Mouse (Mus musculus): Measurements from ENCODE around the gene Nrp2. TPM values are rescaled to one million over a fixed set of nuclear protein-coding genes. Genes with fewer than 3 reads are reported as not detected.
A peak's percentile ranks its signal among the peaks of the same experiment; 100 is the strongest.

The Nrp2 gene
- total and polyA plus RNA-seq, 2 experiments from 2014 or later, result 5.2 to 20.2 TPM

- no peak for TF ChIP-seq CTCF (IDR thresholded peaks at IDR 0.05; ENCODE audit: low read depth)
- no peak for TF ChIP-seq EP300 (IDR thresholded peaks at IDR 0.05; ENCODE audit: low read depth)
- no peak overlapping the region for H3K4me2 ChIP-seq (ENCODE audit: low read depth, low read length)
- 50% methylated on average over 4 of the region's 4 CpGs for WGBS
- no peaks in the 10 kb centered on the region for H3K27me3 ChIP-seq (ENCODE audit: control insufficient read depth, insufficient read depth, low read length)
- DNase-seq (ENCODE audit: low spot score) (no peak), ATAC-seq (ENCODE audit: insufficient read depth, low read depth) (peak; percentile 55; the same call in 1 of the 2 replicates)
- peaks cover 6% of the 10 kb centered on the region; the same call in 1 of the 2 replicates for H3K4me1 ChIP-seq (ENCODE audit: control insufficient read depth, insufficient read depth)
- H3K9ac ChIP-seq (replicated peaks; ENCODE audit: low read depth, low read length), result no peak overlapping the region
- no peak overlapping the region for H3K27ac ChIP-seq (ENCODE audit: low read depth)
- H3K9me3 ChIP-seq (replicated peaks; ENCODE audit: control insufficient read depth, low read length), result no peaks in the 10 kb centered on the region
- no peaks in the 10 kb centered on the region for H3K36me3 ChIP-seq (replicated peaks; ENCODE audit: control insufficient read depth, insufficient read depth, low read length)
- no peak overlapping the region for H3K4me3 ChIP-seq (ENCODE audit: low read depth, low read length)
These were observed 24.3 kb upstream of the Nrp2 start for GRCm38 (mm10) chr1:62678611-62679344.

GRCm38 (mm10) chr1:62679466-62679865 is 23.6 kb upstream of the Nrp2 start:
- Histone ChIP-seq H3K27me3 (ENCODE audit: control insufficient read depth, insufficient read depth, low read length) (no peaks in the 10 kb centered on the region), H3K4me1 (ENCODE audit: control insufficient read depth, insufficient read depth) (peaks cover 6% of the 10 kb centered on the region; the same call in 1 of the 2 replicates), H3K4me3 (ENCODE audit: low read depth, low read length) (no peak overlapping the region), H3K27ac (ENCODE audit: low read depth) (no peak overlapping the region), H3K9ac (replicated peaks; ENCODE audit: low read depth, low read length) (no peak overlapping the region), H3K9me3 (replicated peaks; ENCODE audit: control insufficient read depth, low read length) (no peaks in the 10 kb centered on the region), H3K4me2 (ENCODE audit: low read depth, low read length) (no peak overlapping the region), H3K36me3 (replicated peaks; ENCODE audit: control insufficient read depth, insufficient read depth, low read length) (no peaks in the 10 kb centered on the region)
- DNase-seq (ENCODE audit: low spot score), result no peak
- no peak for ATAC-seq (ENCODE audit: insufficient read depth, low read depth)
- TF ChIP-seq EP300 (IDR thresholded peaks at IDR 0.05; ENCODE audit: low read depth), result no peak
- no peak for TF ChIP-seq CTCF (IDR thresholded peaks at IDR 0.05; ENCODE audit: low read depth)
- WGBS, result 73% methylated on average over 2 of the region's 2 CpGs

- ATAC-seq (ENCODE audit: insufficient read depth, low read depth) (no peak), DNase-seq (ENCODE audit: low spot score) (no peak)
- no peaks in the 10 kb centered on the region for H3K27me3 ChIP-seq (ENCODE audit: control insufficient read depth, insufficient read depth, low read length)
- H3K4me1 ChIP-seq (ENCODE audit: control insufficient read depth, insufficient read depth), result peaks cover 6% of the 10 kb centered on the region; the same call in 1 of the 2 replicates
- WGBS, result 68% methylated on average over 21 of the region's 21 CpGs
- no peaks in the 10 kb centered on the region for H3K36me3 ChIP-seq (replicated peaks; ENCODE audit: control insufficient read depth, insufficient read depth, low read length)
- H3K9me3 ChIP-seq (replicated peaks; ENCODE audit: control insufficient read depth, low read length), result no peaks in the 10 kb centered on the region
- H3K27ac ChIP-seq (ENCODE audit: low read depth), result no peak overlapping the region
- no peak overlapping the region for H3K9ac ChIP-seq (replicated peaks; ENCODE audit: low read depth, low read length)
- no peak overlapping the region for H3K4me2 ChIP-seq (ENCODE audit: low read depth, low read length)
- no peak overlapping the region for H3K4me3 ChIP-seq (ENCODE audit: low read depth, low read length)
- no peak for TF ChIP-seq CTCF (IDR thresholded peaks at IDR 0.05; ENCODE audit: low read depth)
- no peak for TF ChIP-seq EP300 (IDR thresholded peaks at IDR 0.05; ENCODE audit: low read depth)
These were observed 20.4 kb upstream of the Nrp2 start for GRCm38 (mm10) chr1:62682456-62683385.

- no peak overlapping the region for H3K4me2 ChIP-seq (ENCODE audit: low read depth, low read length)
- 83% methylated on average over 2 of the region's 2 CpGs for WGBS
- no peaks in the 10 kb centered on the region for H3K27me3 ChIP-seq (ENCODE audit: control insufficient read depth, insufficient read depth, low read length)
- H3K4me1 ChIP-seq (ENCODE audit: control insufficient read depth, insufficient read depth), result peaks cover 6% of the 10 kb centered on the region; the same call in 1 of the 2 replicates
- no peak overlapping the region for H3K9ac ChIP-seq (replicated peaks; ENCODE audit: low read depth, low read length)
- no peak for ATAC-seq (ENCODE audit: insufficient read depth, low read depth)
- H3K36me3 ChIP-seq (replicated peaks; ENCODE audit: control insufficient read depth, insufficient read depth, low read length), result no peaks in the 10 kb centered on the region
- no peaks in the 10 kb centered on the region for H3K9me3 ChIP-seq (replicated peaks; ENCODE audit: control insufficient read depth, low read length)
- TF ChIP-seq EP300 (IDR thresholded peaks at IDR 0.05; ENCODE audit: low read depth) (no peak), CTCF (IDR thresholded peaks at IDR 0.05; ENCODE audit: low read depth) (no peak)
- no peak overlapping the region for H3K4me3 ChIP-seq (ENCODE audit: low read depth, low read length)
- no peak for DNase-seq (ENCODE audit: low spot score)
- H3K27ac ChIP-seq (ENCODE audit: low read depth), result no peak overlapping the region
These were observed 19.6 kb upstream of the Nrp2 start for GRCm38 (mm10) chr1:62683498-62683897.

- H3K4me3 ChIP-seq (ENCODE audit: low read depth, low read length), result no peak overlapping the region
- H3K36me3 ChIP-seq (replicated peaks; ENCODE audit: control insufficient read depth, insufficient read depth, low read length), result no peaks in the 10 kb centered on the region
- TF ChIP-seq CTCF (IDR thresholded peaks at IDR 0.05; ENCODE audit: low read depth) (no peak), EP300 (IDR thresholded peaks at IDR 0.05; ENCODE audit: low read depth) (no peak)
- ATAC-seq (ENCODE audit: insufficient read depth, low read depth) (no peak), DNase-seq (ENCODE audit: low spot score) (no peak)
- no peak overlapping the region for H3K27ac ChIP-seq (ENCODE audit: low read depth)
- 64% methylated on average over 8 of the region's 8 CpGs for WGBS
- H3K4me1 ChIP-seq (ENCODE audit: control insufficient read depth, insufficient read depth), result no peaks in the 10 kb centered on the region
- H3K27me3 ChIP-seq (ENCODE audit: control insufficient read depth, insufficient read depth, low read length), result no peaks in the 10 kb centered on the region
- no peaks in the 10 kb centered on the region for H3K9me3 ChIP-seq (replicated peaks; ENCODE audit: control insufficient read depth, low read length)
- no peak overlapping the region for H3K4me2 ChIP-seq (ENCODE audit: low read depth, low read length)
- H3K9ac ChIP-seq (replicated peaks; ENCODE audit: low read depth, low read length), result no peak overlapping the region
These were observed 15.6 kb upstream of the Nrp2 start for GRCm38 (mm10) chr1:62687511-62687910.

All from heart, postnatal 0 days (tissue).